Mouse (Mus musculus): ENCODE data around the gene Rcor2. TPM values are rescaled to one million over a fixed set of nuclear protein-coding genes. Genes with fewer than 3 reads are reported as not detected.

Gene Rcor2
- total and polyA plus RNA-seq, 3 experiments = 5.7 to 12.7 (median 7.6) TPM

DNA sequence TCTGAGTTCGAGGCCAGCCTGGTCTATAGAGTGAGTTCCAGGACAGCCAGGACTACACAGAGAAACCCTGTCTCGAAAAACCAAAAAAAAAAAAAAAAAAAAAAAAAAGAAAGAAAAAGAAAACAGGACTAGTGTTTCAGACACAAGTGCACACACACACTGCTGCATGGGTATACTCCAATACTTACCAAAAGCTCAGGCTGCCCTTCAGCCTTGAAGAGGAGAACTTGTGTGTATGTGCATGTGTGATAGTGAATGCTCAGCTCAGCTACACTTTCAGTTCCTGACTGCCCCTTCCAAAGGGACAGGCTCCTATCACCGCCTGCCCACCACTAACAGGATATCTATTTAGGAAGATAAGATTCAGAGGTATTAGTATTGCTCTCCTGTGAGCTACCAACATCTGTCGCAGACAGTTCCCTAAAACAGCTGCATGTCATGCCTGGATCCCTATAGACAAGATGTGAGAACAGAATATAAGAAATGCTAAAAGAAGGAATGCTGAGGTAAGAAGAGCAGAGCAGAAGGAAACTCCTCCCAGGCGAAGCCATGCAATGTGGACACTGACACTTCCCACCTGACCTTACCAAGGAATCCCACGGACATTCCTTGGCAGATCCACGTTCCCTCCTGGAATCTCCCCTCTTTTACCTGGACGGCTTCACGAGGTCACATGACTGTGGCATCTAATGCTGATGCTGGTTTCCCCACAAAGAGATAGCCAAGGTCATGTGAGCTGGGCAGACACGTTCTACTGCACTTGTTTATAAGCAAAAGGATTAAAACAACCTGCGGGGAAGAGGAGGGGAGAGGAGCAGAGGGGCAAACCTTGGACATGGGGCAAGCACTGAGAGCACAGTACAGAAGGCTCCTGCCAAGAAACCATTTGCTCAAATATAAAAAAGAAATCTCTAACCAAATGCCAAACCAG lies 38.5 kb downstream of the Rcor2 start:
- Histone ChIP-seq H3K36me3 (ENCODE audit: control insufficient read depth, insufficient read depth, low read length) (peaks cover 12% of the 10 kb centered on the region; the same call in 1 of the 2 replicates), H3K27me3 (ENCODE audit: control insufficient read depth, insufficient read depth, low read length) (no peaks in the 10 kb centered on the region), H3K4me3 (no peak overlapping the region), H3K79me2 (replicated peaks; ENCODE audit: control insufficient read depth, insufficient read depth, low read length) (peaks cover 1% of the 10 kb centered on the region; the same call in 1 of the 2 replicates), H3K9ac (ENCODE audit: low read depth, low read length) (no peak overlapping the region), H3K4me1 (ENCODE audit: control insufficient read depth, insufficient read depth, low read length) (peaks cover 46% of the 10 kb centered on the region), H3K27ac (no peak overlapping the region; the same call in 1 of the 2 replicates)
- 55% methylated on average over 11 of the region's 11 CpGs for WGBS
- no peak for DNase-seq
- intact Hi-C loops (cut with DNase I) = loop anchor here (5.0 kb wide), 1 partner anchor 37 kb away; the partner anchor contains the start of gene Mark2
- TF ChIP-seq POLR2A (IDR thresholded peaks at IDR 0.05; ENCODE audit: insufficient read depth, low read depth, low read length) (no peak), EP300 (IDR thresholded peaks at IDR 0.05; ENCODE audit: insufficient read depth, low read depth, low read length) (no peak), CTCF (IDR thresholded peaks at IDR 0.05) (no peak)

DNA sequence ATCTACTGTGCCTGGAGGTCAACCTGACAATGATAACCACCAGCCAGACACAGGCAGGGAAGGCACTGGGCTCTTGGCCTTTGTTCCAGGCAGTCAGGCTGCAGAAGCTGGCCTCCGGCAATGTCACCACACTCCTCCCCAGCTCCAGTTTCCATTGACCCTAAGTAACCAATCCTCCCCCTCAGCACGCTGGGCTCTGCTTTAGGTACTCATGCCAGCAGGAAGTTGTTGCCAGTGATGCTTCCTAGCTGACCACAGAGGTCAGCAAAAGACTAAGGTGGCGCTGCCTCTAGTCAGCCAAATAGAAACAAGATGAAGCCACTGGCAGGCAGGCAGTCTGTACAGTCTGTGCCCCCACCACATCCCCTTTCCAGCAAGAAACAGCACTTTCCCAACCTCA lies 39.8 kb downstream of the Rcor2 start:
- H3K27me3 ChIP-seq (ENCODE audit: control insufficient read depth, insufficient read depth, low read length) = no peaks in the 10 kb centered on the region
- DNase-seq = peak in 1 of 2 experiments; percentile 60

DNA sequence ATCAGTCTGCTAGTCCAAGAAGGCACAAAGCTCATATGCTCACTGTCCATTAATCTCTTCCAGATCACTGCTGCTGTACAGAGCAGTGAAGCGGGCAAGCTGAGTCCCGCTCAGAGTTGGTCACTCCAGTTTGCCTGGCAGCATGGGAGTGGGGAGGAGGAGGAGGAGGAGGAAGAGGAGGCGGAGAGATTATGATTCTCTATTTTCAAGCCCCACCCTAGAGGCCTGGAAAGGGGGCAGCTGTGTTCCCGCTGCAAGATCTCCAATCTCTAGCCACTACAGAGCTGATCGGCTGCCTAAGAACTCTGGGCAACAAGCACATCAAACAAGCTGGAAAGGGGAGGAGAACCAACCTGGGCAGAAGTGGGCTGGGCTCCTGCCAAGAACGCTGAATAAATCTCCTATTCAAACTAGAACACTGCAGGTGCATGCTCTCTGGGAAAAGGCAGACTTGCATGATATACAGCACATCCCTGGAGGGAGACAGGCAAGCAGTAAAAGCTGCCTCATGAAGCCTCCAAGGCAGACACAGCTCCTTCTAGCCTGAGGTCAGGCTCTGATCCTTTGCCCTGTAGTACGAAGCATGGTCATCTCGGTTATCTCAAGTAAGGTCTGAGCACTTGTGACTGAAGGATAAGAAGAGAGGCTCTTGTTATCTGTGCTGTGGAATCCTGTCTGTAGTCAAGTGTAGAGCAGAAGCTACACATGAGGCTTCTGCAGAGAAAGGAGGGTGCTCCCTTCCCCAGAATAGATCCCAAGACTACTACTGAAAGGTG lies 41.1 kb downstream of the Rcor2 start:
- DNase-seq = peak in 1 of 2 experiments; percentile 34
- peaks cover 1% of the 10 kb centered on the region; the same call in 1 of the 2 replicates for H3K79me2 ChIP-seq (replicated peaks; ENCODE audit: control insufficient read depth, insufficient read depth, low read length)
- 41% methylated on average over 8 of the region's 8 CpGs for WGBS
- TF ChIP-seq CTCF (IDR thresholded peaks at IDR 0.05) = no peak
- no peak for TF ChIP-seq EP300 (IDR thresholded peaks at IDR 0.05; ENCODE audit: insufficient read depth, low read depth, low read length)
- TF ChIP-seq POLR2A (IDR thresholded peaks at IDR 0.05; ENCODE audit: insufficient read depth, low read depth, low read length) = no peak
- H3K27ac ChIP-seq = no peak overlapping the region
- intact Hi-C loops (cut with DNase I) = loop anchor here (5.0 kb wide), 1 partner anchor 34 kb away; the partner anchor contains the start of gene Mark2
- H3K4me1 ChIP-seq (ENCODE audit: control insufficient read depth, insufficient read depth, low read length) = peaks cover 42% of the 10 kb centered on the region
- peaks cover 12% of the 10 kb centered on the region; the same call in 1 of the 2 replicates for H3K36me3 ChIP-seq (ENCODE audit: control insufficient read depth, insufficient read depth, low read length)
- H3K4me3 ChIP-seq = no peak overlapping the region
- no peaks in the 10 kb centered on the region for H3K27me3 ChIP-seq (ENCODE audit: control insufficient read depth, insufficient read depth, low read length)
- H3K9ac ChIP-seq (ENCODE audit: low read depth, low read length) = no peak overlapping the region

More for the DNA sequence above, 39.8 kb downstream of the Rcor2 start:
- Histone ChIP-seq H3K9ac (ENCODE audit: low read depth, low read length) (no peak overlapping the region), H3K36me3 (ENCODE audit: control insufficient read depth, insufficient read depth, low read length) (peaks cover 14% of the 10 kb centered on the region; the same call in 1 of the 2 replicates), H3K4me1 (ENCODE audit: control insufficient read depth, insufficient read depth, low read length) (peaks cover 48% of the 10 kb centered on the region), H3K4me3 (no peak overlapping the region), H3K27ac (peak overlapping the region; percentile 33; the same call in 1 of the 2 replicates), H3K79me2 (replicated peaks; ENCODE audit: control insufficient read depth, insufficient read depth, low read length) (peaks cover 1% of the 10 kb centered on the region; the same call in 1 of the 2 replicates)
- intact Hi-C loops (cut with DNase I) = loop anchor here (5.0 kb wide), 1 partner anchor 35 kb away; the partner anchor contains the start of gene Mark2
- WGBS = 12% methylated on average over 3 of the region's 3 CpGs
- no peak for TF ChIP-seq POLR2A (IDR thresholded peaks at IDR 0.05; ENCODE audit: insufficient read depth, low read depth, low read length)
- peak; percentile 78; the same call in 1 of the 2 replicates for TF ChIP-seq EP300 (IDR thresholded peaks at IDR 0.05; ENCODE audit: insufficient read depth, low read depth, low read length)
- peak; percentile 10; the same call in 1 of the 2 replicates for TF ChIP-seq CTCF (IDR thresholded peaks at IDR 0.05)

DNA sequence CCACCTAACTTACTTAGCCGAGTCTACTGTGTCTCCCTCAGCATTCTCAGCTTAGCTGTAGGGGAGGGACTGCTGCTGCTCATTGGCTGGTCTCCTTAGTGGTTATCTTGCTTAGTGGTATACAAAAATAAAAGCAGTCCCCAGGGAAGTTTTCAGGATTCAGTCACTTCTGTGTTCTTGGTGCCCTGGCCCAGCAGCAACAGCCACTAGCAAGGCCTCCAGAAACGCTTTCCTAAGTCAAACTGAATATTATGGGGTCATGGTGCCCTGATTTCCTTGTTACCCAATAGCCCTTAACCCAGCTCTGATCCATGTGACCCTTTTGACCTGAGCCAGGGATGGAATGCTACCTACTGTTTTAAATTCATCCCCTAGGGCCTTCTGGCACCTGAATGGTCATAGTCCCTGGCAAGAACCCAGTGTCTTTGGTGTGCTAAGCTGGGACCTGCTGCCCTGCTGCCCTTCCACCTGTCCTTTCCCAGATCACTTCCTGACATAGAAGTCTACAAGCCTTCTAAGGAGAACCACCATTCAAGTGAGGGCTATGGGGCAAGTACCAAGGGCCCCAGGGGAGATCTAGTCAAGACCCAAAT lies 42.7 kb downstream of the Rcor2 start:
- H3K4me3 ChIP-seq = no peak overlapping the region
- DNase-seq = no peak
- intact Hi-C loops (cut with DNase I) = loop anchor here (5.0 kb wide), 1 partner anchor 32 kb away; the partner anchor contains the start of gene Mark2
- H3K27ac ChIP-seq = peak overlapping the region; percentile 72
- peaks cover 12% of the 10 kb centered on the region; the same call in 1 of the 2 replicates for H3K36me3 ChIP-seq (ENCODE audit: control insufficient read depth, insufficient read depth, low read length)
- TF ChIP-seq POLR2A (IDR thresholded peaks at IDR 0.05; ENCODE audit: insufficient read depth, low read depth, low read length) (no peak), CTCF (IDR thresholded peaks at IDR 0.05) (no peak), EP300 (IDR thresholded peaks at IDR 0.05; ENCODE audit: insufficient read depth, low read depth, low read length) (no peak)
- 41% methylated on average over 2 of the region's 2 CpGs for WGBS
- H3K79me2 ChIP-seq (replicated peaks; ENCODE audit: control insufficient read depth, insufficient read depth, low read length) = peaks cover 3% of the 10 kb centered on the region; the same call in 1 of the 2 replicates
- no peak overlapping the region for H3K9ac ChIP-seq (ENCODE audit: low read depth, low read length)
- peaks cover 42% of the 10 kb centered on the region for H3K4me1 ChIP-seq (ENCODE audit: control insufficient read depth, insufficient read depth, low read length)
- H3K27me3 ChIP-seq (ENCODE audit: control insufficient read depth, insufficient read depth, low read length) = no peaks in the 10 kb centered on the region

DNA sequence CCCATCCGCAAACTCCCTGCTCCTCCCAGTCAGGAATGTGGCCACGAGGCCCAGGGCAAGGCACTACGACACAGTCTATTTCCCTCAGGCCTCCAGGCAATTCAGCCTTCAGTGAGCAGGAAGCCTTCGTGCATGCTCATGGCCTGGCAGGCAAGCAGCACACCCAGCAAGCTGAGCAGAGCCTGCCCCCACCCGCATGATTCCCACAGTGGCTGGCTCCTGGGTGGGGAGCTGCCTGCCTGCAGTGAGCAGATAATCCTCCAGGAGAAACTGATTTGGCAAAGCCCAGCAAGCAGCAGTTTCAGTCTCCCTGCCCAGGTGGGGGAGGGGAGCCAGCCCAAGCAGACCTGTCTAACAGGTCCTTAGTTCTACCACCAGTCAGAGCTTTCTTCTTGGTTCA lies 43.6 kb downstream of the Rcor2 start:
- Histone ChIP-seq H3K4me1 (ENCODE audit: control insufficient read depth, insufficient read depth, low read length) (peaks cover 43% of the 10 kb centered on the region), H3K9ac (ENCODE audit: low read depth, low read length) (peak overlapping the region; percentile 15; the same call in 1 of the 2 replicates), H3K36me3 (ENCODE audit: control insufficient read depth, insufficient read depth, low read length) (peaks cover 12% of the 10 kb centered on the region; the same call in 1 of the 2 replicates), H3K79me2 (replicated peaks; ENCODE audit: control insufficient read depth, insufficient read depth, low read length) (peaks cover 3% of the 10 kb centered on the region; the same call in 1 of the 2 replicates), H3K27me3 (ENCODE audit: control insufficient read depth, insufficient read depth, low read length) (no peaks in the 10 kb centered on the region), H3K27ac (peak overlapping the region; percentile 72), H3K4me3 (no peak overlapping the region)
- no peak for TF ChIP-seq POLR2A (IDR thresholded peaks at IDR 0.05; ENCODE audit: insufficient read depth, low read depth, low read length)
- peak; percentile 32 for TF ChIP-seq CTCF (IDR thresholded peaks at IDR 0.05)
- peak; percentile 57 to 64 for DNase-seq
- intact Hi-C loops (cut with DNase I) = no loop called here
- 12% methylated on average over 5 of the region's 5 CpGs for WGBS
